Mouse (Mus musculus): ENCODE results near the gene Sirt7.

Gene Sirt7

DNA sequence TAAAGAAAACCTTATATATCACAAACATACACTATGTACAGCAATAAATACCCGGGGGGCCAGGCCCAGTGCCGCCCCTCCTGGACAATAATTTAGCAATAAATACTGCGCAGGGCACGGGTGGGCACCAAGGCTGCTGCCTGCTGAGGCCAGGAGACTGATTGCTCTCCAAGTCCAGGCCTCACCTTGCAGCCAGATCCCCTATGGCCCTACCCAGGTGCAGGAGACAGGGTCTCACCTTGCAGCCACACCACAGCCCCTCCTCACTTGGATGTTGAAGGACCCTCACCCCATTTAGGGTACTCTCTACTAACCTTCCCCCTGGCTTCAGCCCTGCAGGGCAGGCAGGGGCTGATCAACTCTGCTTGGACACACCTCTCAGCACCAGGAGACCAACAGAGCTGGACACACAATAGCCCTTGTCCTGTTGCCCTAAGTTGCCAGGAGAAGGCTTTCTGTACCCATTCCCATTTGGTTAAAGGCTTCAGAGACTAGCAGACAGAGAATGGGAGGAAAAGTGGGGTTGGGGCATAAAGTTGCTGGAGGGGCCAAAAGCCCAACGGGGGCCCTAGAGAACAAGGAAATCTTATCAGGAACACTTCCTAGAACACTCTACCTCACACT, at the start of gene Sirt7:
Sirt7 (minus strand) TSS at position 89 of the 624 bp plus-strand sequence.
- DNase-seq (ENCODE audit: low spot score), result no peak

- DNase-seq (ENCODE audit: low spot score), result no peak
Observed at GRCm38 (mm10) chr11:120673594-120674122, 48.6 kb upstream of the Sirt7 start.

GRCm38 (mm10) chr11:120672687-120673593, 47.9 kb upstream of the Sirt7 start, which contains the start of gene Aspscr1:
Gene Aspscr1 (plus strand): TSS chr11:120672973.
- DNase-seq (ENCODE audit: low spot score), result peak; percentile 95

DNA sequence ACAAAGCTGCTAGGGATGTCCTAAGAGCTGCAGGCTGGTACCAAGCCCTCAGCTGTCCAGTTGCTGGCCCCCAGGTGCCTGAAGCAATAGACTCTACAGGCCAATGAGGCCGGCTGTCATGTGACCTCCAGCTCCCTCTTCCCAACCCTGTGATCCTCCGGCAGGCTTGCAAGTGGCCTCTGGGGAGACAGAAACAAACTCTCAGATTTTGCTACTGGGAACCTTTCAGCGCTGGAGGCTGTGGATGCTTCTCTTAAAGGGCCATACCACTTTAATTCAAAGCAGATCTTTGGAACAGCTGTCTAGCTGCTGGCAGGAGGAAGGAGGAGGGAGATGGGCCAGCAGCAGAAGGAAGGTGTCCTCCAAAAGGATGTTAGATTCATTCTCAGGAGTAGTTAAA, 41.6 kb upstream of the Sirt7 start:
- DNase-seq (ENCODE audit: low spot score), result no peak

- no peak for DNase-seq (ENCODE audit: low spot score)
Observed at GRCm38 (mm10) chr11:120665406-120665805, 40.4 kb upstream of the Sirt7 start.

- DNase-seq (ENCODE audit: low spot score), result no peak
Observed at GRCm38 (mm10) chr11:120663714-120664113, 38.7 kb upstream of the Sirt7 start.

- no peak for DNase-seq (ENCODE audit: low spot score)
Observed at GRCm38 (mm10) chr11:120662759-120663158, 37.7 kb upstream of the Sirt7 start.

DNA sequence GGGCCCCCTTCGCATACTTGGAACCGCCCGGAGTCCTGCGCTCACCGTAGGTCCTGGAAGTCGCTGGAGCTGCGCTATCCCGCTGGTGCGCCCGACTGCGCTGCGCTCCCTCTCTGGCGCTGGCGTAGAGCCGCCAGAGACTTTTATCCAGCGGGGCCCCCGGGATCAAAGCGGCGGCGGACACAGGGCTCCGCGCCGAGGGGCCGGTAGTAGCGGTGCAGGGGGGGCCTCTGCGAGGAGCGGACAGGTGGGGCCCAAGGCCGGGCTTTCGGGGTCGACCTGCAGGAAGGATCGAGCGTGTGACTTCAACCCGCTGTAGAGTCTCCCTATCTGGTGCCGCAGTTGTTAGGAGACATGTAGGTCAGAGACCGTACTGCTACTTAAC, 36.0 kb upstream of the Sirt7 start, which contains the start of gene Notum:
Notum (minus strand) TSS at position 100 of the 385 bp plus-strand sequence.
- no peak for DNase-seq (ENCODE audit: low spot score)

- no peak for DNase-seq (ENCODE audit: low spot score)
Observed at GRCm38 (mm10) chr11:120660301-120661075, 35.4 kb upstream of the Sirt7 start.

GRCm38 (mm10) chr11:120659509-120660300, 34.7 kb upstream of the Sirt7 start:
- no peak for DNase-seq (ENCODE audit: low spot score)

DNA sequence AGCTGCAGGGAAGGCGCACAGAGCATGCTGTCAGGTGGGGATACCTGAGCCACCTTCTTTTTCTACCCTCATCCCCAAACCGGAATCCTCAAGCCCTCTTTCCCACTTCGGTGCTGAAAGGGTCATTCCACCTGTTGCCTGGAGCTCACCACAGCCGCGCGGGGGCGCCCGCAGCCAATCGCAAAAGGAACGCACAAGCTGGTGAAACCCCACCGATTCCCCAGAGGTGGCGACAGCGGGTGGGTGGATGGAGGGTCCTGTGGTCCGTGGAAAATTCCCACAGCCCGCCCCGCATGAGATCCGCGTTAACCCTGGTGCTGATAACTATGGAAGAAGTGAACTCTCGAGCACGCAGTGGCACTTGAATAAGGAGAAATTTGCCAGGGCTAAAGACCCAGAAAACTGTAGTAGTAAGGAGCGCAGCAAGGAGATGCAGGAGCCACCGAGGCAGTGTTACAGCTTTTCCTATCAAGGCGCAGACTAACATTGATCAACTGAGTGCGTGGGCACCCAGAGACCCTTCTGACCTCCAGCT, 33.9 kb upstream of the Sirt7 start:
- DNase-seq (ENCODE audit: low spot score), result peak; percentile 64

- no peak for DNase-seq (ENCODE audit: low spot score)
Observed at GRCm38 (mm10) chr11:120657301-120657700, 32.3 kb upstream of the Sirt7 start.

DNA sequence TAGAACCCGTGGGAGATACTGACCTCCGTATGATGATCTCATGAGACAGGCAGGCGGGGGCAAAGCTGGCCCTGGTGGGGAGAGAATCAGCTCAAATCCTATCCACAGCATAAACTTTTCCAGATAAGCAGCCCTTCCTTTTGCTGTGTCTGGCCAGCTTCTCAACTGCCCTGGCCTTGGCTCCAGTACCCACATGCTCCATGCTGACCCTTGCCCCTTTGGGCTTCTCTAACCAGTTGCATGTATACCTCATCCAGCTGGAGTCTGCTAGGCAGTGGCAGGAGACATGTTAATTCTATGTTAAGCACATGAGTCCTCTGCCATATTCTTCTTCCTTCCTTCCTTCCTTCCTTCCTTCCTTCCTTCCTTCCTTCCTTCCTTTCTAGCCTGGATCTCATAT, 29.7 kb upstream of the Sirt7 start:
- DNase-seq (ENCODE audit: low spot score), result no peak

- DNase-seq (ENCODE audit: low spot score), result peak; percentile 54
Observed at GRCm38 (mm10) chr11:120651872-120652271, 26.8 kb upstream of the Sirt7 start.

- DNase-seq (ENCODE audit: low spot score), result peak; percentile 84
Observed at GRCm38 (mm10) chr11:120648001-120648476, 23.0 kb upstream of the Sirt7 start, which contains the start of gene Myadml2. Gene Myadml2 (minus strand): TSS chr11:120648158.

- peak; percentile 7 for DNase-seq (ENCODE audit: low spot score)
Observed at GRCm38 (mm10) chr11:120647047-120647830, 22.2 kb upstream of the Sirt7 start.

DNA sequence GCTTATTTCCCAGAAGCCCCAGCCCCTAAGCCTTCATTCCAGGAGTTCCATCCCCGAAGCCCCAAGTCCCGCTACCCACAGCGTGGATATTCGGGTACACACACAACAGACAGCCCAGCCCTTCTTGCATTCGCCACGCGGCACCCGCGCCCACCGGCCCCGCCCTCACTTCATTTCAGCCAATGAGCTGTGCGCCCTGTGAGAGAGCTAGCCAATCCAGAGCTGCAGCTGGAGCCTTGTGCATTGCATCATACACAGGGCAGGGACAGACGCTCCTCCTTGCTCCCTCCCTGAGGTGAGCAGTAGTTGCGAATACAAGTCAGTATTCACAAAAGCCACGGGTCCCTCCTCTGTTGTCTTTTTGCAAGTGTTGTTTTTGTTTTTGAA, 18.6 kb upstream of the Sirt7 start, which contains the start of gene Pycr1:
Pycr1 (minus strand) TSS at position 169 of the 387 bp plus-strand sequence.
- peak; percentile 90 for DNase-seq (ENCODE audit: low spot score)

GRCm38 (mm10) chr11:120642939-120643600, 18.0 kb upstream of the Sirt7 start:
- no peak for DNase-seq (ENCODE audit: low spot score)

- no peak for DNase-seq (ENCODE audit: low spot score)
Observed at GRCm38 (mm10) chr11:120641869-120642268, 16.8 kb upstream of the Sirt7 start.

All from testis, postnatal 14 days (tissue).